Mouse (Mus musculus): Measurements from ENCODE around the gene Dpp8. TPM values are rescaled to one million over a fixed set of nuclear protein-coding genes. Genes with fewer than 3 reads are reported as not detected.

Dpp8 gene
- polyA plus RNA-seq, 1 experiment, result 23.7 TPM

DNA sequence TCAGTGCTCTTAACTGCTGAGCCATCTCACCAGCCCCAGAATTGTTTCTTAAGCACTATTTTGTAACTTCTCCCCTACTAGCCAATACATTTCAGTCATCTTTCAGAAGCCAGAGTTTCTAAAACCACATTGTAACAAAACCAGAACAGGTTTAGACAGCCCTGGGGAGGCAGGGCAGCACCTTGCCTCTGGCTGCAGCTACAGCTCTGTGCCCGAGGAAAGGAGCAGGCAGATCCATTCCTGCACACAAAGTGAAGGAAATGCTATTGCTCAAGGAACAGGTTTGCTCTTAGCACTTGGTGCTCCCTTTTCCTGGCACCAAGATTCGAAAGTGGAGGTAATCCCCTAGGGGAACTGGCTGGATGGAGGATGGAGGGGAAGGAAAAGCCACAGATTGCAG, 85.3 kb downstream of the Dpp8 start:
- no peak for TF ChIP-seq POLR2A (IDR thresholded peaks at IDR 0.05; ENCODE audit: borderline replicate concordance, control insufficient read depth, low read depth, low read length)
- no peak for TF ChIP-seq CTCF (IDR thresholded peaks at IDR 0.05; ENCODE audit: control insufficient read depth, insufficient read depth, low read length)
- Histone ChIP-seq H3K27ac (ENCODE audit: control insufficient read depth, insufficient read depth, low read depth, low read length, poor library complexity) (no peak overlapping the region), H3K4me1 (ENCODE audit: control insufficient read depth, insufficient read depth, low read length) (no peaks in the 10 kb centered on the region; the same call in 1 of the 2 replicates), H3K4me3 (replicated peaks; ENCODE audit: control insufficient read depth, low read depth, low read length) (no peak overlapping the region)
- 46% methylated on average over 2 of the region's 2 CpGs for WGBS

DNA sequence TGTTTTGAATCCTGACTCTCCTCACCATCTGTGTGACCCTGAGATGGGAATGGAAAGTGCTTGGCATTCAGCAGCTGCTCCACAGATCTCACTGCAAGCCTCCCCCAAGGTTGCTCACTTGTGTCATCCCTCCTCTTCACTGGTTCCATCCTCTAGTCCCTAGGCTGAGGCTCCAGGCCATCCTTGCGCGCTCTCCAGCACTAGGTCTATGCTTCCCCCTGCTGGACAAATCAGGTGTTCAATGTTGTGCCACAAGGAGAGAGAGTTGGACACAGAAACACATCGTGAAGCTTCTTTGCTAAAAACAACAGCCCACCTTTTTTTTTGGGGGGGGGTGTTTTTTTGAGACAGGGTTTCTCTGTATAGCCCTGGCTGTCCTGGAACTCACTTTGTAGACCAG, 88.7 kb downstream of the Dpp8 start:
- no peak overlapping the region for H3K4me3 ChIP-seq (replicated peaks; ENCODE audit: control insufficient read depth, low read depth, low read length)
- H3K27ac ChIP-seq (ENCODE audit: control insufficient read depth, insufficient read depth, low read depth, low read length, poor library complexity), result no peak overlapping the region
- no peaks in the 10 kb centered on the region; the same call in 1 of the 2 replicates for H3K4me1 ChIP-seq (ENCODE audit: control insufficient read depth, insufficient read depth, low read length)
- TF ChIP-seq POLR2A (IDR thresholded peaks at IDR 0.05; ENCODE audit: borderline replicate concordance, control insufficient read depth, low read depth, low read length) (no peak), CTCF (IDR thresholded peaks at IDR 0.05; ENCODE audit: control insufficient read depth, insufficient read depth, low read length) (peak; percentile 82)
- 7% methylated on average over 3 of the region's 3 CpGs for WGBS

DNA sequence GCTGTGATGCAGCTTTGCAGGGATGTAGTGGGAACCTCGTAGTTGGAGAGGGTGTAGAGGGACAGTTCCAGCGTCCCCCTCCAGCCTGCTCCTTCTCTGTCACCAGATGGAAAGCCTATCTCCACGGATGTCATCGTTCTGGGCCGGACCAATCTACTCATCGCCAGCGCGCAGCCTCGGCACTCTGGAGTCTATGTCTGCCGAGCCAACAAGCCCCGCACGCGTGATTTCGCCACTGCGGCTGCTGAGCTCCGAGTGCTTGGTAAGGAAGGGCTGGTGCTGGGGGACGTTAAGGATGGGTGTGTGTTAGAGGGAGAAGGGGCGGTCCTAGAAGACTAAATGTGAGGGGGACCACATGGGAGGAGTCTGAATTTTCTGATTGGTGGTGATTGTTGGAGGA, 90.3 kb downstream of the Dpp8 start:
- no peak overlapping the region for H3K4me3 ChIP-seq (replicated peaks; ENCODE audit: control insufficient read depth, low read depth, low read length)
- H3K4me1 ChIP-seq (ENCODE audit: control insufficient read depth, insufficient read depth, low read length), result no peaks in the 10 kb centered on the region; the same call in 1 of the 2 replicates
- no peak overlapping the region for H3K27ac ChIP-seq (ENCODE audit: control insufficient read depth, insufficient read depth, low read depth, low read length, poor library complexity)
- WGBS, result 60% methylated on average over 18 of the region's 18 CpGs
- TF ChIP-seq POLR2A (IDR thresholded peaks at IDR 0.05; ENCODE audit: borderline replicate concordance, control insufficient read depth, low read depth, low read length) (no peak), CTCF (IDR thresholded peaks at IDR 0.05; ENCODE audit: control insufficient read depth, insufficient read depth, low read length) (no peak)

DNA sequence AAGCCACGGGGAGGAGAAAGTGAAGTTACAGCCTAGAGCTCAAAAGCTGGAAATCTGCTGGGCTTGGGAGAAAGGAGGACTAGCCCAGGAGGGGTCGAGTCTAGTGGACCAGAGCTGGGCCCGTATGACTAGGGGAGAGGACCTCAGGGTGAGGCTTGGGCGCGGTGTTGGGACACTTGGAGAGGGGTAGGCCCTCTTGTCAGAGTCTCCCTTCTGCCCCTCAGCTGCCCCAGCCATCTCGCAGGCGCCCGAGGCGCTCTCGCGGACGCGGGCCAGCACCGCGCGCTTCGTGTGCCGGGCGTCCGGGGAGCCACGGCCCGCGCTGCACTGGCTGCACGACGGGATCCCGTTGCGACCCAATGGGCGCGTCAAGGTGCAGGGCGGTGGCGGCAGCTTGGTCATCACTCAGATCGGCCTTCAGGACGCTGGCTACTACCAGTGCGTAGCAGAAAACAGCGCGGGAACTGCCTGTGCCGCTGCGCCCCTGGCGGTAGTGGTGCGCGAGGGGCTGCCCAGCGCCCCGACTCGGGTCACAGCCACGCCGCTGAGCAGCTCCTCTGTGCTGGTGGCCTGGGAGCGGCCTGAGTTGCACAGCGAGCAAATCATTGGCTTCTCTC, 91.4 kb downstream of the Dpp8 start:
- 10% methylated on average over 48 of the region's 48 CpGs for WGBS
- TF ChIP-seq POLR2A (IDR thresholded peaks at IDR 0.05; ENCODE audit: borderline replicate concordance, control insufficient read depth, low read depth, low read length) (no peak), CTCF (IDR thresholded peaks at IDR 0.05; ENCODE audit: control insufficient read depth, insufficient read depth, low read length) (peak; percentile 49)
- no peak overlapping the region for H3K4me3 ChIP-seq (replicated peaks; ENCODE audit: control insufficient read depth, low read depth, low read length)
- H3K4me1 ChIP-seq (ENCODE audit: control insufficient read depth, insufficient read depth, low read length), result no peaks in the 10 kb centered on the region; the same call in 1 of the 2 replicates
- H3K27ac ChIP-seq (ENCODE audit: control insufficient read depth, insufficient read depth, low read depth, low read length, poor library complexity), result no peak overlapping the region; the same call in 1 of the 2 replicates

DNA sequence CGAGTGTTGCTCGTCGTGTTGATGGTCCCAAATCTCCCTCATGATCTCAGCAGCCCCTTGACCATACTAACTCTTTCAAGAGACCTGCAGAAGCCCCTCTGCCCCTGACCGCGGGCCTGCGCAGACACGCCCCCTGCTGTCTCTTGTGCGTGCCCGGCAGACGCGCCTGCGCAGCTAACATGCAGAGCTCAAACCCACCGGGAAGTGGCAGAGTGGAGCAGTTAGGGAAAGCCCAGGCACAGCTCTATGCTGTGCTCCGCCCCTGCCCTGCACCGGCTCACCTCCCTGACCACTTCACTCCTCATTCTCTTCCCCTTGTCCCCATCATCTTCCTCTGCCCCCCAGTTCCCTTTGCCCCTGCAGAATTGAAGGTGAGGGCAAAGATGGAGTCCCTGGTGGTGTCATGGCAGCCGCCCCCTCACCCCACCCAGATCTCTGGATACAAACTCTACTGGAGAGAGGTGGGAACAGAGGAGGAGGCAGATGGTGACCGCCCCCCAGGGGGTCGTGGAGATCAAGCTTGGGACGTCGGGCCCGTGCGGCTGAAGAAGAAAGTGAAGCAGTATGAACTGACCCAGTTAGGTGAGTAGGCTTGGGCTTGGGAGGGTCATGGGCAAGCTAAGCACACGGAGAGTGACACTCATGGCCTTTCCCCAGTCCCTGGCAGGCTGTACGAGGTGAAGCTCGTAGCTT, 96.1 kb downstream of the Dpp8 start:
- H3K4me1 ChIP-seq (ENCODE audit: control insufficient read depth, insufficient read depth, low read length), result no peaks in the 10 kb centered on the region; the same call in 1 of the 2 replicates
- TF ChIP-seq POLR2A (IDR thresholded peaks at IDR 0.05; ENCODE audit: borderline replicate concordance, control insufficient read depth, low read depth, low read length) (no peak), CTCF (IDR thresholded peaks at IDR 0.05; ENCODE audit: control insufficient read depth, insufficient read depth, low read length) (peak; percentile 32; the same call in 1 of the 2 replicates)
- 14% methylated on average over 25 of the region's 25 CpGs for WGBS
- no peak overlapping the region for H3K27ac ChIP-seq (ENCODE audit: control insufficient read depth, insufficient read depth, low read depth, low read length, poor library complexity)
- no peak overlapping the region for H3K4me3 ChIP-seq (replicated peaks; ENCODE audit: control insufficient read depth, low read depth, low read length)

DNA sequence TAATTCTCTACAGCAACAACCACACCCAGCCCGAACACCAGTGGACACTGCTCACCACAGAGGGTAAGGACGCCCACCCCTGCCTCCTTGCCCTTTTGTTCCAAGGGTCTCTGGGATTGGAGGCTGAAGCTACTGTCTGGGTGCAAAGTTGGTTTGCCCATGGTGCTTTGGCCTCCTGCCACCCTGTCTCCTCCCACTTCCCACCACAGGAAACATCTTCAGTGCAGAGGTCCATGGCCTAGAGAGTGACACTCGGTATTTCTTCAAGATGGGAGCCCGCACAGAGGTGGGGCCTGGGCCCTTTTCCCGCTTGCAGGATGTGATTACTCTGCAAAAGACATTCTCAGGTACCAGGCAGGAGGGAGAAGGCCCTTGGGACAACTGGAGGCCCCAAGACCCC, 99.5 kb downstream of the Dpp8 start:
- Histone ChIP-seq H3K4me1 (ENCODE audit: control insufficient read depth, insufficient read depth, low read length) (no peaks in the 10 kb centered on the region; the same call in 1 of the 2 replicates), H3K27ac (ENCODE audit: control insufficient read depth, insufficient read depth, low read depth, low read length, poor library complexity) (no peak overlapping the region), H3K4me3 (replicated peaks; ENCODE audit: control insufficient read depth, low read depth, low read length) (no peak overlapping the region)
- WGBS, result 11% methylated on average over 5 of the region's 5 CpGs
- no peak for TF ChIP-seq POLR2A (IDR thresholded peaks at IDR 0.05; ENCODE audit: borderline replicate concordance, control insufficient read depth, low read depth, low read length)
- no peak for TF ChIP-seq CTCF (IDR thresholded peaks at IDR 0.05; ENCODE audit: control insufficient read depth, insufficient read depth, low read length)

Other genes with a start within 250 kb of the Dpp8 start
- gene Dennd4a, start 221.1 kb upstream of the Dpp8 start, polyA plus RNA-seq (2011; ENCODE audit: insufficient read depth, insufficient read length, low replicate concordance, missing spikeins), result 77.2 and 86.3 TPM in 2 replicates
- gene Slc24a1, start 80.8 kb upstream of the Dpp8 start, polyA plus RNA-seq (2011; ENCODE audit: insufficient read depth, insufficient read length, low replicate concordance, missing spikeins), result 0.25 TPM in 1 of 2 replicates, not detected in the other
- gene Ints14, start 71.5 kb upstream of the Dpp8 start, polyA plus RNA-seq (2011; ENCODE audit: insufficient read depth, insufficient read length, low replicate concordance, missing spikeins), result 7.7 and 9.0 TPM in 2 replicates
- 9.2 and 18.0 TPM in 2 replicates for gene Hacd3, start 10.7 kb upstream of the Dpp8 start, polyA plus RNA-seq (2011; ENCODE audit: insufficient read depth, insufficient read length, low replicate concordance, missing spikeins)
- gene Igdcc4, start 69.1 kb downstream of the Dpp8 start, polyA plus RNA-seq (2011; ENCODE audit: insufficient read depth, insufficient read length, low replicate concordance, missing spikeins), result 0.32 TPM in 1 of 2 replicates, not detected in the other
- gene Igdcc3, start 108.8 kb downstream of the Dpp8 start, polyA plus RNA-seq (2011; ENCODE audit: insufficient read depth, insufficient read length, low replicate concordance, missing spikeins), result not detected in 2 replicates
- gene Parp16, start 162.9 kb downstream of the Dpp8 start, polyA plus RNA-seq (2011; ENCODE audit: insufficient read depth, insufficient read length, low replicate concordance, missing spikeins), result 4.3 and 7.0 TPM in 2 replicates
- 0.40 TPM in 1 of 2 replicates, not detected in the other for gene Cilp, start 232.8 kb downstream of the Dpp8 start, polyA plus RNA-seq (2011; ENCODE audit: insufficient read depth, insufficient read length, low replicate concordance, missing spikeins)

Data from bone marrow, adult 2 months (tissue).